Mouse (Mus musculus): ENCODE measurements at regions not wholly inside any gene's neighbourhood (a gene's known extent, or its start where the extent isn't known, plus 50 kb on each side); places are given as distances from the start of the nearest gene placed in this dataset.

GRCm38 (mm10) chr13:71513204-71513603 lies 450.3 kb downstream of the Irx1 start:
- ATAC-seq (replicated peaks; ENCODE audit: poor library complexity, severe bottlenecking) = no peak

DNA sequence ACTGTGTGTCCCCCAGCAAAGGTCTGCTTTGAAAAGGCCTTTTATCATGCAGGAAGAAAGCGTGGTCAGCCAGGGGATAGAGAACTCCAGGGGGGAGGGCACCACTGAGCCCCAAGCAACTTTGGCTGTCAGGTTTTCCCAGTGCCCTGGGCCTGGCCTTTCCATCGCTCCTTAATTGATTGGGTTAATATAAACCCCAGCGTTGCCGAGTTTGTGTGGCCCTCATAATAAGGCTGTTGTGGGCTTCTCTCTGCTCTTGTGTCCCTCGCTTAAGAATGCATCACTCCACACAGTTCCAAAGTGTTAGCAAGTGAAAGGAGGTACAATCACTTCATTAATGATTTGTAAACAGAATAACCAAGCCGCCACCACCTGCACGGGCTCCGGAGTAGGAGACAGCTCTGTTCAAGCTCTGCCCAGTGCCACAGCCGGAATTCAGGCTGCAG lies 455.5 kb downstream of the Irx1 start:
- ATAC-seq (replicated peaks; ENCODE audit: poor library complexity, severe bottlenecking) = no peak

DNA sequence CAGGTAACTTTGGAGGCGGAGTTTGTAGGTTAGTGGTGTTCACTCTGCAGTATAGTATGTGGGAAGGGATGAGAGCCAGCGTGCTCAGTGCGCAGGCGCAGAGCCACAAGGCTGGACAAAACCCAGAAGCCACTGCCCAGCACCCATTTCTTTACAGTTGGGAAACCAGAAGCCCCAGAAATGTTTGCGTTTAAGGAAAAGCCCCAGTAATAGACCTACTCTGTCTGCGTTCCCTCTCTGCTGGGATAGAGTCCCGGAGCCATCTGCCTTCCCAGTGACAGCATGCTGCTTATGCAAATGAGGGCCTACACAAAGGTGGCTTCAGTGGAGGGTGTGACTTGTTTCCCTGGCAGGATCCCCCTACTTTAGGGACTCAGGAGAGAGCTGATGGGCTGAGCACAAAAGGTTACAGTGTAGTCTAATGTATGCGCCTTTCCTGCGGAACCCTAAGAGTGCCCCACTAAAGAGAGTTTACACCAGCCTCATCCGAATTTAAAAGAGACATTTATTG lies 456.0 kb downstream of the Irx1 start:
- no peak for ATAC-seq (replicated peaks; ENCODE audit: poor library complexity, severe bottlenecking)

DNA sequence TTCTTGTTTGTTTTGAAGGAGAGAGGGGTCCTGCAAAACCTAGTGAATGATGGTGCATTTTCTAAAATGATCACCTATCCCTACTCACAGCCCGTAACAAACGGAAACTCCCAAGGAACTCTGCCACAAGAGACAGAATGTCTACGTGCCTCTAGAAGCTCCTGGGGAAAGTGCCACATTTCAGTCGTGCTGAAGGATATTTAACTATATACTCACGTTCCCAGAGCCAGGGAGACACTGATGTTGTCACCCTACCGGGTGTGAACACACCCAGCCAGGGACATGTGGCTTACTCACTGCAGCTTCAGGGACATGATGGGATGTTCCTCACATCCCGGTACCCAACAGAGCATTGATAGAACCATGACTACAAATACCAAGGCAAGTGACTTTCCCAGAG lies 456.7 kb downstream of the Irx1 start:
- no peak for ATAC-seq (replicated peaks; ENCODE audit: poor library complexity, severe bottlenecking)

DNA sequence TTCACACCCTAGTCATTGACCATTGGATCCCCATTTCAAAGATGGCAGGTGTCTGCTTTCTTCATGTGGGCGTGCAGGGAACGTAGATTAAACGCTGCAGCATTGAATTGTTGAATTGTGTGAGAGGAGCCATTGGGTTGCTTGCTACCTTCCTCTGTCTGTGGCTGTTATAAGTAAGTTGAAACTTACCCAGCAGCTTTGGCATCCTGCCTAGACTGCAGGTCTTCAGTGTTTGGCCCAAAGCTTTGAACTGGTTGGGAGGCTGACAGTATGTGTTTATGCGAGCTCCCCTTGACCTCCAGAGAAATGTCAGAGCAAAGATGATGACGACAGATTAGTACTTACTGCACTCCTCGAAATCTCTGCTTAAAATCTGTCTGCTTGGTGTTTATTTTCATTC lies 473.8 kb downstream of the Irx1 start:
- ATAC-seq (replicated peaks; ENCODE audit: poor library complexity, severe bottlenecking) = no peak

DNA sequence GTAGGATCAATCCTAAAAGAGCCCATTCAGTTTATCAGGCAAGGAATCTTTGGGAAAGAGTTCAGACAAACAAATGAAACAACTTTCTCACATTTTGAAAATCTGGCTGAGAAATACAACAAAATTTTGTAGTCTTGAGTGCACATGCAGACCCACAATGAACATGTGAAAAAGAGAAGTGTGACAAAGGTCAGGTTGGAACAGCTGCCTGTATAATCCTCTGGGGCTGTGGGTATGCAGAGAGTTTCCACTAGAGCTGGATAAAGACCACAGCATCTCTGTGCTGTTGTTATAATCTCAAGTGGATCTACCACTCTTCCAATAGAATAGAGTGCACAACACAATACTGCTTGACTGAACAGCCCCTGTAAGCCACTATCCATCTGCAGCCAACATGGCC lies 482.3 kb downstream of the Irx1 start:
- ATAC-seq (replicated peaks; ENCODE audit: poor library complexity, severe bottlenecking) = no peak

DNA sequence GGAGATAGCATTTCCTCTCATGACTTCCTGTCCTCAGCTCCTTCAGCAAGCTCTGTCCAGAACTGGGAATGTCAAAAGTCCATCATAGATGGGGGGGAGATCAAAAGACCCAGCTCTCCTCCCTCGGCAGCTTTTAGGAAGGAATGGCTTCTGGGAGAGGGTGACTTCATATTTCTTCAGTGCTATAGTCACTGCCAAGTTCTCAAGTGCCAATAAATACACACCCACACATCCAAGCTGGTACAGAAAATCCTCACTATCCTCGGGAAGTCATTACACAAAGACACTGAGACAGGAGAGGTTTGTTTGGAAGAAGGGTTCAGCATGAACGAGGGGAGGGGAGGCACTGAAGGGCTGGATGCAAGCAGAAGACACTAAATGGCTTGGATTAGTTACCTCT lies 502.0 kb downstream of the Irx1 start:
- no peak for ATAC-seq (replicated peaks; ENCODE audit: poor library complexity, severe bottlenecking)

GRCm38 (mm10) chr13:71460607-71461006 lies 502.9 kb downstream of the Irx1 start:
- ATAC-seq (replicated peaks; ENCODE audit: poor library complexity, severe bottlenecking) = no peak

- ATAC-seq (replicated peaks; ENCODE audit: poor library complexity, severe bottlenecking) = no peak
Measured at GRCm38 (mm10) chr13:71460097-71460496, 503.4 kb downstream of the Irx1 start.

- no peak for ATAC-seq (replicated peaks; ENCODE audit: poor library complexity, severe bottlenecking)
Measured at GRCm38 (mm10) chr13:71459022-71459536, 504.4 kb downstream of the Irx1 start.

DNA sequence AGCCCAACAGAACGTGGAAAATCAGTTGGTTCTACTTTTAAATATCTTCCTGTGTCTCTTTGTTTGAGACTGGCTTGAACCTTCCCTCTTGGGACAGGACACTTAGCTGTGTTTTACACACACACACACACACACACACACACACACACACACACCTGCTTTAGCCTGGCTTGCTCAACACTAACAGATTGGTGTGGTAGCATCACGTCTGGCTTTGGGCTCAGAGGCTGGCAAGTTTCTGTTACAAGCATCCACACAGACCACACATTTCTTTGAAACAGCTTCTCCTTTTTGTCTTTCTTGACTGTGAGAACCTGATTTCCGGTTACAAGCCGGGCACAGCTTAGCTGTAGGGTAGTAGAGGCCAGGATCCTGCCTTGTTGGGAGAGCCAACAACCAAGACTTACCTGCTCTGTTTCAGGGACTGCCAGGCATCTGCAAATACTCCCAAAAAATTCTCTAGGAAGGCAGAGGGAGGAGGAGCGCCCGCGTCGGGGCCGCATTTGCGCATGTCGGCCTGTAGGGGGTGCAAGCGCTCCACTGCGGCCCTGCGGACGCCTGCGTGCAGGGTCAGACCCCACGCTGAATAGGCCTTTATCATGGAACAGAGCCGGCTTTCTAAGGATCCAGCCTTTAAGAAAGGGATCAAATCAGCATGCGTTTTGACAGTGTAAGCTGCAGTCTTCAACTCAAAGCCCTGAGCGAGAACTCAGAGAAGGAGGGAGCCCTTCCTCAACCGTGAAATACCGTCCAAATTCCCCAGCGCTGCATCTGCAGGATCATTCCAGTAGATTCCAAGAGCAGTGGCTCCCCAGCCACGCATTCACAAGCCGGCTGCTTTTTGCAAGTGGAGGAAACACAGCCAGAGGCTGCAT lies 505.2 kb downstream of the Irx1 start:
- no peak; the same call in 1 of the 2 replicates for ATAC-seq (replicated peaks; ENCODE audit: poor library complexity, severe bottlenecking)

DNA sequence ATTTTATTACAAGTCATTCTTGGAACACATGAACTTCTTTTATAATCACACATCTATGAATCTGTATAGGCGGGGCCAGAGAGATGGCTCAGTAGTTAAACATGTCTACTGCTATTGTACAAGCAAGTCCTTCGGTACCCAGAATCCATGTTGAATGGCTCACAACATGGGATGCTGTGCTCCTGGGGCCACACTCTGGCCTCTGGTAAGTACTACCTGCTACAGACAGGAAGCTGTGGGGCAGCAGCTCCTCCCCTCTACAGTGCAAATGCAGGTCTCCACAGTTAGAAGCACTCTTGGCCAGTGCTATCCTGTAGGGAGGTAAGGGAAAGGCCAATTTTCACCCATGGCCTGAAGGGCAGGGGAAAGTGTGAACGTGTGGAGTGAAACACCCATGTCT lies 506.0 kb downstream of the Irx1 start:
- no peak for ATAC-seq (replicated peaks; ENCODE audit: poor library complexity, severe bottlenecking)

DNA sequence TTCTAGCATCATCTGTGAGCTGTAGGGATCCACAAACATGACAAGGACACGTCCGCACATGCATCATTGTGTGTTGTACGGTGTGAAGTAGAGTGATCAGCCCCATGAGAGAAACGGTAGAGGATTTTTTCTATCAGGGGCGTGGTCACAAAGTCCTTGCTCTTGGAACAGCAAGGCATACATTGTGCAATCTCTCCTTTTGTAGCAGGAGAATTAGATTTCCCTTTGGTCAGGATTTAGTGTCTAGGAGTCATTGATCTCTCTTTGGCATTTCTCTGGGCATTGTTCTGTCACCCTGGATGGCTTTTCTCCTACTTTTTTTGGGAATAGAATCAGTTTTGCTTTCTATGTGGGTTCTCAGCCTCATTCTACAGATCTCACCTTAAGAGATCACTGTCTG lies 511.3 kb downstream of the Irx1 start:
- ATAC-seq (replicated peaks; ENCODE audit: poor library complexity, severe bottlenecking) = no peak

- no peak for ATAC-seq (replicated peaks; ENCODE audit: poor library complexity, severe bottlenecking)
Measured at GRCm38 (mm10) chr13:71437601-71438099, 525.9 kb downstream of the Irx1 start.

DNA sequence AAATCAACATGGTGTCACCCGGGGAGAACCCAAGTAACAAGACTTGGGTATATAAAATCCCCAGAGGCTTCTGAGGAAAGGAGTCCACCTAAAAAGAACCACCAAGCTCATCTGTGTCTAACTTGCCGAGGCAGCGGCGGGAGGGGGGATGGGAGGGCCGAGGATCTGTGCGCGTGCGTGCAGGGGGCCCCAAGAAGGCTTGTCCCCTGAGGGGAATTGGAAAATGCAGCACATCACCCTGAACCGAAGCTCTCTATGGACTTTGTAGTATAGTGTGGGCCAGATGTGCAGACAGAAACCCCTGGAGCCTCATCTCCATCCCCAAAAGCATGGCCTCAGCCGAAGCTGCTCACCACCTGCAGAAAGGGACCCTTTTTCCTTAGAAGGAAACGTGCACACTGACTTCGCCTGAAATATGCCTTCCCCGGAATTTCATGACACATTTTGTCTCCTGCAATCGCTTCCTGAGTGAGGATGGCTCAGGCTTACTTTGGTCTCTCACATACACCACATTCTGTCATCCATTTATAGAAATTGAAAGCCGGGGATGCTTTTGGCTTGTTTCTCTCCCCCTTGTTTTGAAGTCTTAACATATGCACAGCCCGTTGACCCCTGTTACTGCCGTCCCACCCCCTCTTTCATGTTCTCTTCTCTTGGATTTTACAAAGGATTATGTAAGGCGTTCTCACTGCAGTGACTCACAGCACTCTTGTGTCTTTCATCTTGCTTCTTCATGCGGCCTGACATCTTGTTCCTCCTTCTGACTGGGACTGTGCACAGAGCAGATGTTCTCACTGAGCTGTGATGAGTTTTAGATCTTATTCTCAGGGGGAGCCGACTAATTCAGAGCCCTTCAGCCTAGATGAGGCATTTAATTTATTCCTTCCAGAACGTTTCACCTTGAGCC lies 559.6 kb downstream of the Irx1 start:
- no peak for ATAC-seq (replicated peaks; ENCODE audit: poor library complexity, severe bottlenecking)

GRCm38 (mm10) chr13:71393716-71394309 lies 552.2 kb upstream of the Adamts16 start:
- no peak for ATAC-seq (replicated peaks; ENCODE audit: poor library complexity, severe bottlenecking)

DNA sequence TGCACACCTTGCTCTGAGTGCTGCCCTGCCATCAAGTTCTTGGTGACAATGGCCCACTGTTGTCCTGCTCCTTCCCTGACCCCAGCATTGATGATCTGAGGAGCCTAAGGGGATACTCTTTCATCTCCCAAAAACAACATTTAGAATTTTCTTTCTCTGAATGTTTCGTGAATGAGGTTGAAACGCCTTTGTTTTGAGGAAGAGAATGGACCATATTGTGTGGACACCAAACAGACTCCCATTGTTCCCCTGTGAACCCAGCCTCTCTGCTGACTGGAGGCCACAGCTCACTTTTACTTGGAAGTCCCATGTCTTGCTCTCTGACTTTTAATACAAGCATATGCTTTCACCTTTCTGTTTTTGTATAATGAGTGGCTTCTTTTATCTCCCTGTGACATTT lies 537.0 kb upstream of the Adamts16 start:
- ATAC-seq (replicated peaks; ENCODE audit: poor library complexity, severe bottlenecking) = no peak

GRCm38 (mm10) chr13:71375909-71376606 lies 534.4 kb upstream of the Adamts16 start:
- ATAC-seq (replicated peaks; ENCODE audit: poor library complexity, severe bottlenecking) = no peak
